Mouse (Mus musculus): ENCODE measurements around the gene Cfap298. TPM values are rescaled to one million over a fixed set of nuclear protein-coding genes. Genes with fewer than 3 reads are reported as not detected.

Cfap298 gene
- polyA plus RNA-seq, 1 experiment from 2014 or later = 54.4 TPM

GRCm38 (mm10) chr16:90885351-90885750 lies 49.6 kb downstream of the Cfap298 start:
- Histone ChIP-seq H3K4me2 (ENCODE audit: low read depth, low read length) (no peak overlapping the region), H3K9ac (ENCODE audit: low read length) (no peak overlapping the region), H3K27me3 (ENCODE audit: control insufficient read depth, insufficient read depth, low read length) (no peaks in the 10 kb centered on the region), H3K36me3 (ENCODE audit: control insufficient read depth, insufficient read depth) (no peaks in the 10 kb centered on the region), H3K27ac (ENCODE audit: low read length) (peak overlapping the region; percentile 51), H3K9me3 (replicated peaks; ENCODE audit: control insufficient read depth, low read length) (0 out of 2 replicates have a peak, but pooled peaks cover 2% of the 10 kb centered on the region), H3K4me1 (ENCODE audit: control insufficient read depth, insufficient read depth, low read length) (peaks cover 13% of the 10 kb centered on the region), H3K4me3 (ENCODE audit: low read length) (no peak overlapping the region)
- ATAC-seq (replicated peaks; ENCODE audit: extremely low read depth, insufficient read depth, low FRiP score) = no peak
- 67% methylated on average over 2 of the region's 2 CpGs for WGBS

DNA sequence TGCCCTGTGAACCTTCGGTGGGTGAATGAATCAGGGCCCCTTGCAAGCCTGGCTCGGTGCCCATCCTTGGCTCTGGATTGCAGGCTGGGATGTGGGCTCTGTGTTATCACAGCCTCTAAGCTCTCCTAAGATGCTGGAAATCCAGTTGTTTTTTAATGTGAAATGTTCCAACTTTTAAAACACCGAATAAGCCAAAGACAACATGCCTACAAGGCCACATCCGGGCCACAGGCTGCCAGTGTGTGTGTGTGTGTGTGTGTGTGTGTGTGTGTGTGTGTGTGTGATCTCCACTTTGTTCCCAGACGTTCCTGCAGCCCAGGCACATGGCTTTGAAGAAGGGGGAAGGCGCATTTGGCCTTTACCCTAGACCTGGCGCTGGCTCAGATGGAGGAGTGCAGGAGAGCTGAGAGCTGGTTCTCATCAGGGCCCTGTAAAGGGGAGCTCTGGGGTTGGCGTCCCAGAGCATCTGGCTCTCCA lies 52.4 kb downstream of the Cfap298 start:
- Histone ChIP-seq H3K9me3 (replicated peaks; ENCODE audit: control insufficient read depth, low read length) (no peaks in the 10 kb centered on the region), H3K9ac (ENCODE audit: low read length) (no peak overlapping the region), H3K27ac (ENCODE audit: low read length) (0 out of 2 replicates have a peak overlapping the region, but pooled peaks have one; percentile 30), H3K4me1 (ENCODE audit: control insufficient read depth, insufficient read depth, low read length) (peaks cover 13% of the 10 kb centered on the region), H3K27me3 (ENCODE audit: control insufficient read depth, insufficient read depth, low read length) (no peaks in the 10 kb centered on the region), H3K4me3 (ENCODE audit: low read length) (no peak overlapping the region), H3K4me2 (ENCODE audit: low read depth, low read length) (no peak overlapping the region), H3K36me3 (ENCODE audit: control insufficient read depth, insufficient read depth) (no peaks in the 10 kb centered on the region)
- peak; percentile 75 for ATAC-seq (replicated peaks; ENCODE audit: extremely low read depth, insufficient read depth, low FRiP score)
- WGBS = 33% methylated on average over 8 of the region's 8 CpGs

GRCm38 (mm10) chr16:90878135-90878860 lies 56.6 kb downstream of the Cfap298 start:
- 89% methylated on average over 3 of the region's 3 CpGs for WGBS

More at GRCm38 (mm10) chr16:90878135-90878860, 56.6 kb downstream of the Cfap298 start:
- Histone ChIP-seq H3K4me1 (ENCODE audit: control insufficient read depth, insufficient read depth, low read length) (peaks cover 7% of the 10 kb centered on the region), H3K4me3 (ENCODE audit: low read length) (no peak overlapping the region), H3K9ac (ENCODE audit: low read length) (no peak overlapping the region), H3K36me3 (ENCODE audit: control insufficient read depth, insufficient read depth) (no peaks in the 10 kb centered on the region), H3K4me2 (ENCODE audit: low read depth, low read length) (no peak overlapping the region), H3K27ac (ENCODE audit: low read length) (no peak overlapping the region), H3K9me3 (replicated peaks; ENCODE audit: control insufficient read depth, low read length) (no peaks in the 10 kb centered on the region), H3K27me3 (ENCODE audit: control insufficient read depth, insufficient read depth, low read length) (no peaks in the 10 kb centered on the region)
- no peak for ATAC-seq (replicated peaks; ENCODE audit: extremely low read depth, insufficient read depth, low FRiP score)

Small RNA genes lying within 50 kb of the gene (microRNA-seq; reads per million reads assigned to microRNA genes)
- not detected for gene Gm22933

Other genes starting within 250 kb of the Cfap298 start
- gene Mis18a, start 207.7 kb downstream of the Cfap298 start, polyA plus RNA-seq (2015; fragmentation: Nextera tagmentation; extraction: Ambion mirVana) = 29.7 and 35.0 TPM in 2 replicates
- gene Mrap, start 196.9 kb downstream of the Cfap298 start, polyA plus RNA-seq (2015; fragmentation: Nextera tagmentation; extraction: Ambion mirVana) = 36.1 and 41.4 TPM in 2 replicates
- 6.7 and 7.2 TPM in 2 replicates for gene Urb1, start 124.7 kb downstream of the Cfap298 start, polyA plus RNA-seq (2015; fragmentation: Nextera tagmentation; extraction: Ambion mirVana)
- 3.3 TPM in 2 replicates for gene Eva1c, start 108.4 kb downstream of the Cfap298 start, polyA plus RNA-seq (2015; fragmentation: Nextera tagmentation; extraction: Ambion mirVana)
- 10.8 and 11.2 TPM in 2 replicates for gene Synj1, start 76.2 kb upstream of the Cfap298 start, polyA plus RNA-seq (2015; fragmentation: Nextera tagmentation; extraction: Ambion mirVana)
- 40.6 and 43.4 TPM in 2 replicates for gene Paxbp1, start 109.4 kb upstream of the Cfap298 start, polyA plus RNA-seq (2015; fragmentation: Nextera tagmentation; extraction: Ambion mirVana)
- gene 4932438H23Rik, start 160.0 kb upstream of the Cfap298 start, polyA plus RNA-seq (2015; fragmentation: Nextera tagmentation; extraction: Ambion mirVana) = 0.40 TPM in 1 of 2 replicates, not detected in the other

All from heart, embryonic 16.5 days (tissue).